Mouse (Mus musculus): ENCODE data around the gene Cggbp1.
A peak's percentile ranks its signal among the peaks of the same experiment; 100 is the strongest.

Gene Cggbp1

DNA sequence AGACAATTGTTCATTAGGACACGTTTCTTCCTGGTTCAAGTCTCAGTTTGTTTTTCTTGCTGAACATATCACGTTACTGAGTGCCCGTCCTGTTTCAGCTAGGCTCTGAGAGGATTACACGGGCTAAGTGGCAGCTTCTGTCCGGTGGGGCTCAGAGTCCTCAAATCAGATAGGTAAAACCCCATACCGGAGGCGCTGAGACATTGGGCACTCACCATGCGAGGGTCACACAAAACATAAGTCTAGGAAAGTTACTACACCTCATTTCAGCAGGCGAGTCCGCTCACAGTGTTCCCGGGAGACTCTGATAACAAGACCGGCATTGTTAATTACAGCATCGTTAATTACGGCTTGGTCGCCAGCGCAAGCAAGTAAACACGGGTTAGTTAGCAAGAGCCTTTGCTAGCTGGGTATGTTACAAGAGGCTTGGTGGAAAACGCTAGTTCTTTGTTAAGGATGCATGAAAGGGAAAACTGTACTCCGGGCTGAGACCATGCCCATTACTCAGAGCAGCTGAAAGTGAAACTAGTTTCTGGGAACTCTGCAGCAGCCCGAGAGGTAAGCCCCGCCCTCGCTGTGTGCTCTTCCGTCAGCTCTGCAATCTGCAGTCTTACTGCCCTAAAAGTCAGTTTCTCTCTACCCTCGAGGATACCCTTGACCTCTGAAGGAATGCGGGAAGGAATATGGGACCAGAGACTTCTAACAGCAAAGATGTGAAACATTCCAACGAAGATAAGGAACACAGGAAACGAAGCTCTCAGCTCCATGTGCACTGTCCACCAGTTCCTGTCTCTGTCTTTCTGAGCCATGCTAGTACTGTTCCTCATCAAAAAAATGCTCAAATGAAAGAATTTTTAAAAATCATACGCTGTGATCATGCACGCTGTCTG is 21.9 kb downstream of the Cggbp1 start:
- DNase-seq = peak; percentile 80

DNA sequence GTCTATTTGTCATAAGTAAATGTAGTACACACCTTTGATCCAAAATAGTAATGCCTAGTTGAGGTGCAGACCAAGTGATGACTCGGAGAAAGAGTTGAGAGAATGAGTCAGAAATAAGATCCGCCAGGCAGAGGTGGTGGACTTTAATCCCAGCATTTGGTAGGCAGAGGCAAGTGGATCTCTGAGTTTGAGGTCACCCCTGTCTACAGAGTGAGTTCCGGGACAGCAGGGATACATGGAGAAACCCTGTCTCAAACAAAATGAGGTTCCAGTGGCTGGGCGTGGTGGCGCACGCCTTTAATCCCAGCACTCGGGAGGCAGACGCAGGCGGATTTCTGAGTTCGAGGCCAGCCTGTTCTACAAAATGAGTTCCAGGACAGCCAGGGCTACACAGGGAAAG is 23.6 kb downstream of the Cggbp1 start:
- DNase-seq = no peak

DNA sequence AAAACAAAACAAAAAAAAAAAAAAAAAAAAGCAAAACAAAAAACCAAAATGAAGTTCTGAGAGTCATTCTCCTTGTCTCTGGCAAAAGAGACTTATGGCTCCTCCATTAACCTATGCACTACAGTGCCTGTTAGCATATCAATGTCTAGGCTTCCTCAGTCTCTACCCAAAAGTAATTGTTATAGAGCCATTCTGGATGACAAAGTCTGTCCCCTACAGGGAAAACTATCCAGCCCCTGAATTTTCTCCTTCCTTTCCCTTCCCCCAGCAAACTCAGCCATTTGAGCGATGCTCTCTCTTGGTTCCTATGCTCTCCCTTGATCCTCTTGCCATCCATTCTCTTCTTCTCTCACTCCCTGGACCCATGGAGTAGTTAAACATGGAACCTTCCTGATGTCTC is 24.0 kb downstream of the Cggbp1 start:
- no peak for DNase-seq

- no peak for DNase-seq
Observed at GRCm38 (mm10) chr16:64876631-64877265, 25.0 kb downstream of the Cggbp1 start.

DNA sequence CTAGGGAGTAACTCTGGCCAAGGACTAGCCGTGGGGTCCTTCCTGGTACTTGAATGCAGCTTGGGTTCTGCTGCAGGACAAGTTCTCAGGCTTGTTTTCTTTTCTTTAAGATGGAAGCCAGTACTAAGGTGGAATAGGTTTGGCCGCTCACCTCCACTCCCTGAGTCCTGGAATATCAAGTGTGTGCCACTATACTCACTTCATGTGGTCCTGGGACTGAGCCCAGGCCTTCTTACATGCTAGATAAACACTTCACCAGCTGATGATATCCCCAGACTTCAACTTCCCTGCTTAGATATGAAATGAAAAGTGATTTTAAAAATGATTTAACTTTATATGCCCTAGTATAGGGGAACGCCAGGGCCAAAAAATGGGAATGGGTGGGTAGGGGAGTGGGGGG is 25.5 kb downstream of the Cggbp1 start:
- DNase-seq = no peak

GRCm38 (mm10) chr16:64878611-64879132 is 26.9 kb downstream of the Cggbp1 start:
- DNase-seq = no peak

DNA sequence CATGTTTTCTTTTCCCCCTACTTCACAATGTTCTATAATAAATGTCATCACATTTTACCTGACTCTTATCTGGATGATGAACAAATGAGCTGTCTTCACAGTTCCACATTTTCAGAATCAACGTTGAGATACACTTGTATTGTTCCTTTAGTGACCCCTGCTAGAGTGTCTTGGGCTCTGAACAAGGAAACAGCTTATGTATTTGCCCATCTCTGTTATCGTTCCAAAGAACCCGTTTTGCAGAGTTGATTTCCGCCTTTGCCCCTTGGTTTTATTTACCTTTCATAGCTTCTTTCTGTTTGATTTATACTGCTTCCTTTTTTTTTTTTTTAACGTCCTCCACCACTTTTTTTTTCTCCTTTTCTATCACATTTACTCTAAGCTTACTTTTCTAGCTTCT is 27.9 kb downstream of the Cggbp1 start:
- no peak for DNase-seq

GRCm38 (mm10) chr16:64880986-64881385 is 29.2 kb downstream of the Cggbp1 start:
- DNase-seq = no peak

DNA sequence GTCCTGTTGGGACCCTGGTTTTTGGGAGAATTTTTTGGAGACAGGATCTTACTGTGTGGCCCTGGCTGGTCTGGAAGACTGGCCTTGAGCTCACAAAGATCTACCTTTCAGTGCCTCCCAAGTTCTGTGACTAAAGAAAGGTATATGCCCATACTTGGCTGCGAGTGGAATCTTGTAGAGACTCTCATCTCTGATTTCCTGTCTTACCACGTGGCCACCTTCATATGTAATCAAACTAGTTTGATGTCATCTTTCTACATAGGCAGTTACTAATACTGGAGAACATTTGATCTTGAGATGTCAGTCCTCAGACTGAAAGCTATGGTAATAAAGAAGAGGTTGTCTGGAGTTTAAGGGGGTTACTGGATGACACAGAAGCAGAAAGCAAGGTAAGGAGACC is 29.6 kb downstream of the Cggbp1 start:
- no peak for DNase-seq

DNA sequence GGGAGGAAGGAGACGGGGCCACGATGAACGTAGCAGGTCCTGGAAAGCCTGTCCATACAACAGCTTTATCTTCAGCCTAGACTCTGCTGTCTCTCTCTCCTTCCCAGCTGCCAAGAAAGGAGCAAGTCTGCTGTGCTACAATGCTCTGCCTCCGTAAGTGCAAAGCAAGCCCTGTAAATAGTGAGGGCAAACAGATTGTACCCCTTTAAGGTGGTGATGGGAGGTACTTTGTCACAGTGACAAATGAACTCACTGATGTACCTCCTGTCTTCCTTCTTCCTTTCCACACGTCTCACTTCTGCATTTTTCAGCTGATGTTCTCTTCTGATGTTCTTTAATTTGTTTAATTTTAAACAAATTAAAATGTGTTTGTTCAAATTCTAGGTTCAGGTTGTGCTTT is 32.1 kb downstream of the Cggbp1 start:
- no peak for DNase-seq

DNA sequence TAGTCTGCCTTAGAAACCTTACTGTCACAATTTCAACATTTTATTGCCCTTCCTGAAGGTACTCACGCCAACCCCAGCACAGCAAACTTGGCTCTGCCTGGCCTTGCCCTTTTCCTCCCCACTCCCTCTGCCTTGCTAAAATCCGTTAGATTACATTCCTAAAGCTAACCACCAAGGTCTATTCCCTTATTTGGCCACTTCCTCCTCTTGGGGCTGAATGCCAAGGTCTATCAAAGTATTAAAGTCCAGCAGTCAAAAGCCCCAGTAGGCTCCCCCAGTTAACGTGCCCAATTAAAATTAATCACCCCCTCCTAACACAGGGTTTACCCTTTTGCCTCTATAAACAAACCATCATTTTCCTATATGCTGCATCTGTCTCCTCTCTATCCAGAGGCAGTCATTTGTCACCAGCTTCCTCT is 32.6 kb downstream of the Cggbp1 start:
- no peak for DNase-seq

DNA sequence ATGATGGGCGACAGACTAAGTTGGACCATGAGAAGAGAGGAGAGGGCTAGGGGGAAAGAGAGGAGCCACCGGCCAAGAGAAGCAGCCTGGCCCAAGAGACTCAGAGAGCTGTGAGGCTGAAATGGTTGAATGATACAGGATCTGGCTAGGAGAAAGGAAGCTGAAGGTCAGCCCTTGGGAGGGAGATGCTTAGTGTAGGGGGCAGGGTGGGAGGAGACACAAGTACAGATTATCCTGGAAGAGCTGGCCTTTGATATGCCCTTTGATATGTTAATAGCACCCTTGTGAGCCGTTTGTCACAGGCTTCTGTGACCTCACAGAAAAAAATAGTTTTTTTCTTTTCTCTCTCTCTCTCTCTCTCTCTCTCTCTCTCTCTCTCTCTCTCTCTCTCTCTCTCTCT is 33.3 kb downstream of the Cggbp1 start:
- no peak for DNase-seq

- no peak for DNase-seq
Observed at GRCm38 (mm10) chr16:64885547-64885946, 33.8 kb downstream of the Cggbp1 start.

DNA sequence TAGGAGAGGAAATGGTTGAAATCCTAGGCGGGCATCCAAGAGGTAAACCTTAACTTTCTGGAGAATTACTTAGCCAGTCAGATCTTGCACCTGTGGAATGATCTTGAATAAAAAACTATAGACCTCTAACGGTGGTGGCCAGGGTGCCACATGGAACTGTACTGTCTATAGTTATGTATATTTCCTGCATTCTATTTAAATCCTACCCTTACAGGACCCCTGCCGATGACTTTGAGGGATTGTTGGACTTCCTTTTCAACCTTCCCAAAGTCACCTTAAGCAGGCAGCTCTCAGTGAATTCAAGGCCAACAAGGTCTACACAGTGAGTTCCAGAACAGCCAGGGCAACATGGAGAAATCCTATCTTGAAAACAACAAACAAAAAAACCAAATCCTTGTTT is 37.7 kb downstream of the Cggbp1 start:
- DNase-seq = no peak

- no peak for DNase-seq
Observed at GRCm38 (mm10) chr16:64899084-64899483, 47.3 kb downstream of the Cggbp1 start.

GRCm38 (mm10) chr16:64903328-64903727 is 51.5 kb downstream of the Cggbp1 start:
- DNase-seq = no peak

DNA sequence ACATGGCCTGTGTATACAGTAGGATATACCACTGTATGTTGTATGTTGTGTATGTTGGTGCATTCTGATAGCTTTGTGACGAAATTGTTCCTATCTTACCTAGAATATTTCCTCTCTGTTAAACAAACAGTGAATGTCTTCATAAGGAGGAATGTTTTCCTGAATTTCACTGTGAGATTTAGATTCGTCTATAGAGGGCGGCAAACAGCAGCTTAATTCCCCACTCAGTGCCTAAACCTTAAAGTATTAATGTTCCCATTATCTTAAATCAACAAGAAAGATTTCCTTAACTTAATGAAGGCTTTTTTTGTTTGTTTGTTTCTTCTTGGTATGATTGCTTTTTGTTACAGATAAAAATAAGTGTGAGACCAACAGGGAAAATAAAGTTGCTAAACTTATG is 55.3 kb downstream of the Cggbp1 start:
- DNase-seq = peak; percentile 15

- no peak for DNase-seq
Observed at GRCm38 (mm10) chr16:64908747-64909146, 57.0 kb downstream of the Cggbp1 start.
